Mouse (Mus musculus): ENCODE measurements at regions not wholly inside any gene's neighbourhood (a gene's known extent, or its start where the extent isn't known, plus 50 kb on each side); places are given as distances from the start of the nearest gene placed in this dataset.

DNA sequence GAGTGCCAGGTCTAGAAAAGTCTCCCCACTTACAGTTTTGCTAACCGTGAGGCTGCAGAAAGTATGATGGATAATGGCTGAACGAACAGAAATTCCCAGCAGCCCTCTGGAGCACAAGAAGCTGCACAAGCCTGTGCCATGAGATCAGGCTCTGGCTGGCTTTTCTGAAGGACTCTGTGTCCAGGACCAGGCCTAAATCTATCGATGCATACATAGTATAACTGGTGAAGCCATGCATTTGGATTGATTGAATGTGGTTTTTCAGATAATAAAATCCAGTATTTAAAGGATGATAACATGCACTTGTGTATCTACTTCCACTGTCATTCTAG lies 356.1 kb downstream of the Eipr1 start:
- H3K4me1 ChIP-seq (ENCODE audit: control insufficient read depth, insufficient read depth, insufficient read length), result no peaks in the 10 kb centered on the region
- no peaks in the 10 kb centered on the region for H3K27me3 ChIP-seq (ENCODE audit: control insufficient read depth, insufficient read depth, low read length)
- H3K36me3 ChIP-seq (ENCODE audit: control insufficient read depth, insufficient read depth, low read length), result no peaks in the 10 kb centered on the region
- TF ChIP-seq POLR2A (IDR thresholded peaks at IDR 0.05; ENCODE audit: low read depth, low read length), result no peak
- TF ChIP-seq CTCF (IDR thresholded peaks at IDR 0.05; ENCODE audit: extremely low read depth, insufficient read depth, insufficient read length, insufficient replicate concordance), result no peak
- H3K27ac ChIP-seq (ENCODE audit: insufficient read depth, low read length), result no peak overlapping the region
- 73% methylated on average over 3 of the region's 3 CpGs for WGBS
- no peak for DNase-seq (ENCODE audit: low read depth in 1 of 2, low spot score in 2 of 2)
- no peak overlapping the region for H3K4me3 ChIP-seq (ENCODE audit: extremely low read depth, insufficient read depth, insufficient read length)

DNA sequence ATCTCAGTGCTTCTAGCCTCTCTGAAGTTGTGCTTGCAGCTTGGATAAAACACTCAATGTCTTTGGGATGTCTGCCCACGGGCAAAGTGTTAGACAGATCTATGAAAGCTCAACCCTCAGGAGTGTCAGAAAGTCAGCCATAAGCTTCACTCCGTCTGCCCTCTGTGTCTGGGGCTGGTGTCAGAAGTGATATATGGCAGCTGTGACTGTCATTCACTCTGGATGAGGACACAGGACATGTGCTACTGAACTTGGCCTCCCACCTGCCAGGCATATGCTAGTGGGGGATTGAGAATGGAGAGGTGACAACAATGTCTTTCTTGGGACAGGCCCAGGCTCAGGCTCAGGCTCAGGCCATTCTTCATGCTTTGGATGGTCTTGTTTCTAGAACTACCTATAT lies 366.7 kb downstream of the Eipr1 start:
- TF ChIP-seq POLR2A (IDR thresholded peaks at IDR 0.05; ENCODE audit: low read depth, low read length) (no peak), CTCF (IDR thresholded peaks at IDR 0.05; ENCODE audit: extremely low read depth, insufficient read depth, insufficient read length, insufficient replicate concordance) (no peak)
- no peak overlapping the region for H3K27ac ChIP-seq (ENCODE audit: insufficient read depth, low read length)
- no peaks in the 10 kb centered on the region for H3K4me1 ChIP-seq (ENCODE audit: control insufficient read depth, insufficient read depth, insufficient read length)
- no peaks in the 10 kb centered on the region for H3K27me3 ChIP-seq (ENCODE audit: control insufficient read depth, insufficient read depth, low read length)
- 78% methylated on average over 2 of the region's 2 CpGs for WGBS
- DNase-seq (ENCODE audit: low read depth in 1 of 2, low spot score in 2 of 2), result no peak
- no peaks in the 10 kb centered on the region for H3K36me3 ChIP-seq (ENCODE audit: control insufficient read depth, insufficient read depth, low read length)
- no peak overlapping the region for H3K4me3 ChIP-seq (ENCODE audit: extremely low read depth, insufficient read depth, insufficient read length)

DNA sequence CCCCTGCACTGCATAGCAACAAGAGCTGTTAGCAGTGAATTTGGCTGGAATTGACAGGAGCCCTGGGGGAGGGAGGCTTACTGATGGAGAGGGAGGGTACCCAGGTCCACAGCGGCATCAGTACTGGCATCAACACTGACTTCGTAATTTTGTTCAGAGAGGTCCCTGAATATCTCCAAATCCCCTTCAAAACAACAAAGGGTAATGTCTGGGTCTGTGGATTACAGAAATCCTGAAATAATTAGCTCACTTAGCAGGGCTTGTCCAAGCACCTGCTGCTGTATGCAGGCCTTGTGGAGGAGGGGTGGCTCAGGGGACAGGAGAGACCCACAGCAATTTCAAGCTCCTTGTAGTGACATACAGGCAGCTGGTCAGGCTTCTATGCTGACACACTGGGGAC lies 369.6 kb downstream of the Eipr1 start:
- H3K4me3 ChIP-seq (ENCODE audit: extremely low read depth, insufficient read depth, insufficient read length), result no peak overlapping the region
- no peak overlapping the region for H3K27ac ChIP-seq (ENCODE audit: insufficient read depth, low read length)
- H3K27me3 ChIP-seq (ENCODE audit: control insufficient read depth, insufficient read depth, low read length), result no peaks in the 10 kb centered on the region
- H3K4me1 ChIP-seq (ENCODE audit: control insufficient read depth, insufficient read depth, insufficient read length), result no peaks in the 10 kb centered on the region
- TF ChIP-seq CTCF (IDR thresholded peaks at IDR 0.05; ENCODE audit: extremely low read depth, insufficient read depth, insufficient read length, insufficient replicate concordance), result no peak
- TF ChIP-seq POLR2A (IDR thresholded peaks at IDR 0.05; ENCODE audit: low read depth, low read length), result no peak
- WGBS, result 88% methylated on average over 2 of the region's 2 CpGs
- no peak for DNase-seq (ENCODE audit: low read depth in 1 of 2, low spot score in 2 of 2)
- H3K36me3 ChIP-seq (ENCODE audit: control insufficient read depth, insufficient read depth, low read length), result no peaks in the 10 kb centered on the region

DNA sequence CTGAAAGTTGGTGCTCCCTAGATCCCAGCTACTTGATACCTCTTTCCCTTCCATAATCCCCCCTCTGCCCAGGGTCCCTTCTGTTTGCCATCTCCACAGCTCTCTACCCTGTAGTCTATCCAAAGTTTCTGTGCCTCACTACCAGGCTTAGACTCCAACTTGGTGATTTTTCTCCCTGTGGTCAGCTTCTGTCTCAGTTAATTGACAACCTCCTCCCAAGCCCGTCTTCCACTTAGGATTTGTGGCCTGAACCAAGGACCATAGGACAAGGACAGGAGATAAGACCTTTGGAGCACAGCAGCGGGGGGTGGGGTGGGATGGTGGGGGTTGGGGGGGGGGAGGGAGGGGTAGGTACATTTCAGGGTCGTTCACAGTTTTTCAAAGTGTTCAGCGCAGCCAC lies 371.3 kb downstream of the Eipr1 start:
- no peak for DNase-seq (ENCODE audit: low read depth in 1 of 2, low spot score in 2 of 2)
- Histone ChIP-seq H3K36me3 (ENCODE audit: control insufficient read depth, insufficient read depth, low read length) (no peaks in the 10 kb centered on the region), H3K27ac (ENCODE audit: insufficient read depth, low read length) (no peak overlapping the region), H3K27me3 (ENCODE audit: control insufficient read depth, insufficient read depth, low read length) (no peaks in the 10 kb centered on the region), H3K4me1 (ENCODE audit: control insufficient read depth, insufficient read depth, insufficient read length) (no peaks in the 10 kb centered on the region), H3K4me3 (ENCODE audit: extremely low read depth, insufficient read depth, insufficient read length) (no peak overlapping the region)
- TF ChIP-seq CTCF (IDR thresholded peaks at IDR 0.05; ENCODE audit: extremely low read depth, insufficient read depth, insufficient read length, insufficient replicate concordance), result no peak
- no peak for TF ChIP-seq POLR2A (IDR thresholded peaks at IDR 0.05; ENCODE audit: low read depth, low read length)
- 72% methylated on average over 4 of the region's 4 CpGs for WGBS

DNA sequence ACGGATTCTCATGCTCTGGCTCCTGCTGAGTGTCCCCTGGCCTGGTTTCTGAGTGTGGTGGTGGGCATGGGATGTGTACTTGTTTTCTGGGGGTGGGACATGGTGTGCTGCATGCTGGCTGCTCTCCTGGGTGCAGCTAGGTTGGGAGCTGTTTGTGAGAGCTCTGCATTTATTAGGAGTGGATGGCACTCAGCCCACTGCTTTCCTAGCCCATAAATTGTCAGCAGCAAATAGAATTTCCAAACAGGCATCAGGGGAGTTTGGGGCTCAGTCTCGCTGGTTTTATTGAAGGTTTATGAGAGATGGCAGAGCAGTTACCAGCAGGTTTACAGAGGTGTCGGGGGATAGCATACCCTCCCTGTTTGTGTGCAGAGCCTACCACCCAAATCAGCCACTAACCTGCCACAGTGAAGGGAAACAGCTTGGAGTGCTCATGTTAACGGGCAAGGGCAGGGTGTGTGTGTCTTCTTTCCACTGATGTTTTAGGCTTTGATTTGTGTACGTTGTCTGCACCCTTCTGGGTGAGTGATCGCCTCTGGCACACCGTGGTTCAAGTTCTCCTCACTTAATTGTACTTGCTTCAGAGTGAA lies 372.6 kb downstream of the Eipr1 start:
- Histone ChIP-seq H3K36me3 (ENCODE audit: control insufficient read depth, insufficient read depth, low read length) (no peaks in the 10 kb centered on the region), H3K27me3 (ENCODE audit: control insufficient read depth, insufficient read depth, low read length) (no peaks in the 10 kb centered on the region), H3K27ac (ENCODE audit: insufficient read depth, low read length) (no peak overlapping the region), H3K4me3 (ENCODE audit: extremely low read depth, insufficient read depth, insufficient read length) (no peak overlapping the region), H3K4me1 (ENCODE audit: control insufficient read depth, insufficient read depth, insufficient read length) (no peaks in the 10 kb centered on the region)
- DNase-seq (ENCODE audit: low read depth in 1 of 2, low spot score in 2 of 2), result no peak
- TF ChIP-seq POLR2A (IDR thresholded peaks at IDR 0.05; ENCODE audit: low read depth, low read length) (no peak), CTCF (IDR thresholded peaks at IDR 0.05; ENCODE audit: extremely low read depth, insufficient read depth, insufficient read length, insufficient replicate concordance) (no peak)
- 70% methylated on average over 7 of the region's 7 CpGs for WGBS

DNA sequence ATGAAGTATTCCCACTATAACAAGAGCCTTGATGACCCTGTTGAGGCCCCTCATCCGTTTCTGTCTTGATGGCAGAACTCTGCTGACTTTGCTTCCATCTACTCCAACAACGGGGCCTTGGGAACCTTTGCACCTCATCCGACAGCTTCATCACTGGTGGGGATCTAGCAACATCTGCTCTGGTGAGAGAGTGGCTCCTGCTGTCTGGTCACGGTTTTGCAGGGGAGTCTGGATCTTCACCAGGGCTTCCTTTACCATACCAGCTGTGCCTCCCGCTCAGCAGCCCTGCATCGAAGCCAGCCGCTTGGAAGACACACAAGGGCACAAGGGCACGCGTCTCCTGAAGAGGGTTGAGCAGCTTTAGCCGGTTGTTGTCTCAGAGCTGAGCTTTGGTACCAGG lies 377.2 kb downstream of the Eipr1 start:
- no peaks in the 10 kb centered on the region for H3K36me3 ChIP-seq (ENCODE audit: control insufficient read depth, insufficient read depth, low read length)
- 53% methylated on average over 10 of the region's 10 CpGs for WGBS
- H3K27ac ChIP-seq (ENCODE audit: insufficient read depth, low read length), result no peak overlapping the region
- H3K4me3 ChIP-seq (ENCODE audit: extremely low read depth, insufficient read depth, insufficient read length), result no peak overlapping the region
- H3K27me3 ChIP-seq (ENCODE audit: control insufficient read depth, insufficient read depth, low read length), result no peaks in the 10 kb centered on the region
- no peaks in the 10 kb centered on the region for H3K4me1 ChIP-seq (ENCODE audit: control insufficient read depth, insufficient read depth, insufficient read length)
- TF ChIP-seq CTCF (IDR thresholded peaks at IDR 0.05; ENCODE audit: extremely low read depth, insufficient read depth, insufficient read length, insufficient replicate concordance), result no peak
- TF ChIP-seq POLR2A (IDR thresholded peaks at IDR 0.05; ENCODE audit: low read depth, low read length), result no peak
- DNase-seq (ENCODE audit: low read depth in 1 of 2, low spot score in 2 of 2), result no peak

DNA sequence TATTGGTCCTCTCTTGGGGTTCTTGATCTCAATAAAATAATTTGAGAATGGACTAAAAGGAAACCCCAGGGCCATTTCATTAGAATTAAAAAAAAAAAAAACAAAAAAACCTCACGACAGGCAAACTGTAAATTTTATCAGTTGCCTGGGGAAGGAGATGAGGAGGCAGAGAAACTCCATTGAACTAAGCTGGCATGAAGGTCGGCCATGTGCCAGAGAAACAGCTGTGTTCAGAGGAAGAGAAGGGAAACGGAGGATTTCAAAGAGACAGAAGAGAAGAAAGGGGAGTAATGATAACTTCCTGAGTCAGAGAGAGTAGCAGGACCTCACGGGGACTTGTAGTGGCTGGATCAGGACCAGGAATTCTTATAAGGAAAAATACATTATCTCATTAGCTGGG lies 377.7 kb downstream of the Eipr1 start:
- Histone ChIP-seq H3K4me1 (ENCODE audit: control insufficient read depth, insufficient read depth, insufficient read length) (no peaks in the 10 kb centered on the region), H3K27ac (ENCODE audit: insufficient read depth, low read length) (no peak overlapping the region), H3K27me3 (ENCODE audit: control insufficient read depth, insufficient read depth, low read length) (no peaks in the 10 kb centered on the region), H3K4me3 (ENCODE audit: extremely low read depth, insufficient read depth, insufficient read length) (no peak overlapping the region), H3K36me3 (ENCODE audit: control insufficient read depth, insufficient read depth, low read length) (no peaks in the 10 kb centered on the region)
- no peak for DNase-seq (ENCODE audit: low read depth in 1 of 2, low spot score in 2 of 2)
- TF ChIP-seq CTCF (IDR thresholded peaks at IDR 0.05; ENCODE audit: extremely low read depth, insufficient read depth, insufficient read length, insufficient replicate concordance), result no peak
- no peak for TF ChIP-seq POLR2A (IDR thresholded peaks at IDR 0.05; ENCODE audit: low read depth, low read length)
- 61% methylated on average over 4 of the region's 4 CpGs for WGBS

Measured in spleen, adult 2 months (tissue).